Mouse (Mus musculus): ENCODE measurements around the gene Uba6. TPM values are rescaled to one million over a fixed set of nuclear protein-coding genes. Genes with fewer than 3 reads are reported as not detected.

Gene Uba6
- 9.0 and 13.6 TPM in 2 replicates for total RNA-seq (2023)

GRCm38 (mm10) chr5:86172449-86173161, at the start of gene Uba6:
TSS of gene Uba6 (minus strand) at chr5:86172803.

GRCm38 (mm10) chr5:86197801-86198200, 25.2 kb upstream of the Uba6 start, which contains the start of gene Gnrhr:
TSS of gene Gnrhr (minus strand) at chr5:86197901.

GRCm38 (mm10) chr5:86071538-86071937, 101.1 kb downstream of the Uba6 start, which contains the start of gene Stap1:
TSS of gene Stap1 (plus strand) at chr5:86071746.

GRCm38 (mm10) chr5:86065101-86065875, 107.3 kb downstream of the Uba6 start, which contains the start of gene Cenpc1:
TSS of gene Cenpc1 (minus strand) at chr5:86065583.

Other genes with a start within 250 kb of the Uba6 start
- gene Cenpc1, start 107.2 kb downstream of the Uba6 start, total RNA-seq (2023): 16.3 and 18.9 TPM in 2 replicates
- gene Stap1, start 101.1 kb downstream of the Uba6 start, total RNA-seq (2023): 49.3 and 61.0 TPM in 2 replicates
- gene Gnrhr, start 25.1 kb upstream of the Uba6 start, total RNA-seq (2023): not detected in 2 replicates
- not detected in 2 replicates for gene Tmprss11c, start 116.5 kb upstream of the Uba6 start, total RNA-seq (2023)
- gene Tmprss11d, start 200.6 kb upstream of the Uba6 start, total RNA-seq (2023): not detected in 2 replicates

Measured in neutrophil, adult 65 days (primary cell).